Mouse (Mus musculus) cerebral cortex, adult 2 months (tissue): ENCODE measurements around the gene Gnb1l.

Source experiments
- WGBS: fragments of 180-500 bp; shearing (Covaris S2); methylation state at CpG from one replicate; pipeline ENCODE4 v1.1.7; 2018; 5-methylcytosine and 5-hydroxymethylcytosine counted together

Gnb1l gene

DNA sequence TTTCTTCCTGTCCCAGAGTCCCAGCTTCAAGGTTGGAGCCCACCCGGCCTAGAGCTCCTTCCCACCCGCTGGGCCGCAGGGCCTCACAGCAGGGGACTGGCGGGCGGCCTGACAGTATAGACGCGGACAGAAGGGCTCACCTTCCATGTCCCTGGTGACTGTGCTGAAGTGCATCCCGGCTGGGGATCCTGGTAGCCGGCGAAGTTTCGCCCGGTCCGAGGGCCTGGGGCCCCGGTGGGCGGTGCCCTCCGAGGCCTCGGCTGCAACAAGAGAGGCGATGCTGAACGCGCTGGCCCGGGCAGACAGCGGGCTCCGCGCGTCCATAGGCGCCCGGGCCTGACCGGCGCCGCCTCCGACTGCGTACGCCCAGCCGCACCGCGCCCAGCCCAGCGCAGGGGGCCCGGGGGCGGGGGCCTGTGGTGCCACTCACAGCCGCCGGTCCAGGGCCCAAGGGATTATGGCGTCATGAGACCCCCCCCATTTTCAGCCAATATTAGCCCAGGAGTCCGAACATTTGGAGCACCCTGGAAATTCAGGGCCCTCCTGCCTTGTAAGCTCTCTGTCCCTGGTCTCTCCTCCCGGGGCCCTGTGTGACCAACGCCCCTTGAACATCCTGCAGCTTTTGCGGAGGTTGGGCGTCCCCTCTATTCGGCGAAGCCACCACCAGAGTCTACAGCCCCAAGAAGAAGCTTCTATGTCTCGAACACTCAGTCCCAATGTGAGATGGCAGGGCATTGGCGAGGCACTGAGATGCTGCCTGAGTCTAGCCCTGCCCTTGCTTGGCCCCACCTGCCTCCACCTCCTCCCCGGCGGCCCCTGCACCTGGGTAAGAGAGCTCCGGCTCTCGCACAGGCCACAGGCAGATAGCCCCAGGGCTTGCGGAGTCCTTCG is 89.6 kb downstream of the Gnb1l start:
- 13% methylated on average over 57 of the region's 57 CpGs for WGBS

DNA sequence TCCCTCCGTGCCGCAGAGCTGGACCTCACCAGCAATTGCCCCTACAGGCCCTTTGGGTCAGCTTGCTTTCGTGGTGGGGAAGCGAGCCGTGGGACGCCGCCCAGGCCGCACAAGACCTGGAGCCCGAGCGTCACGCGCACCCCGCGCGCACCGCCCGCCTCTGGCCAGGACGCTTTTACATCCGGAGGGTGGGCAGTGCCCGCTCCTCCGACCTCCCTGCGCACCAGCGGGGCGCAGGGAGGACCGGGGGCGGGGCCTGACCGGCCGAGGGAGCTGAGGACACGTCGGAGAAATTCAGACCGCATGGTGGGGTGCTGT is 90.2 kb downstream of the Gnb1l start:
- 41% methylated on average over 31 of the region's 31 CpGs for WGBS

GRCm38 (mm10) chr16:18589080-18589621 is 90.6 kb downstream of the Gnb1l start:
- 76% methylated on average over 9 of the region's 9 CpGs for WGBS

- 15% methylated on average over 48 of the region's 48 CpGs for WGBS
Observed at GRCm38 (mm10) chr16:18589804-18590790, 91.6 kb downstream of the Gnb1l start, which contains the start of gene Tbx1. Tbx1 (minus strand) TSS chr16:18590671.

DNA sequence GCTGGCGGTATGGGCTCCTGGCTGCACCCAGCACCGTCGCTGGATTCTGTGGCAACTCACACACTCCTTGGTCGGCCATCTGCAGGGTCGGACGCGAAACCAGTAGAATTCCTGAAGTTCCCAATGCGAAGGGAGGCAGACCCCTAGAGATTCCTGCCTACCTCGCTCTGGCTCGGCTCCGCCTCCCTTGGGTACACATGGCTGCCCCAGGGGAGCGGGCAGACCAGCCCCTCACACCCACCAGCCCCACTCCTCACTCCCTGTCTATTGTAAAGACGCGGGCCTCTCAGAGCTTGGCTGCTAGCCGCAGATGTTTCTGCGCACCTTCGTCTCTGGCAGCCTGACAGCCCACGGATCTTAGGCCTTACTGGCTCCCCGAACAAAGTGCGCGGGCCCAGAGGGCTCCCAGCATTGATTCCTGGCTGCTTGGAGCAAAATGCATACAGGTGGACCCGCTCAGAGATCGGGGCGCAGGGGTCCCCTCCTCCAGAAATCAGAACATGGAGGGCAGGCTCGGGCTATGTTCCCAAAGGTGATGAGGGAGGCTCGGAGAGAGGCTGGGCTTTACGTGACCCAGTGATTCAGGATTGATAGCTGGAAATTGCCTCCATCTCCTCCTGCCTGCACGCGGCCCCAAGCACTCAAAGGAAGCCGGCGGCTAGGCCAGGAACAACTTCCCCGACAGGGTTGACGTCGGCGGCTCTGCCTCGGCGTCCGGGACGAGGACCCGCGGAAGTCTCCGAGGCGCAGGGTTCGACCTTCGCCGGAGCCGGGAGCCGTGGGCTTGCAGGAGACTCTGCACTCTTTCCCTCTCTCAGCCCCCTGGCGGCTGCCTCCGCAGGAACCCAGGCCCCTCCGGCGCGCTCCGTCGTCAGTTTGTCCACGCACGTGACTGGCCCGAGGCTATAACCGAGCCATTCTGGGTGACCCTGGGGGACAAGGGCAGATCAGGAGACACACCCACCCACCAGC is 92.8 kb downstream of the Gnb1l start:
- 9% methylated on average over 59 of the region's 59 CpGs for WGBS

DNA sequence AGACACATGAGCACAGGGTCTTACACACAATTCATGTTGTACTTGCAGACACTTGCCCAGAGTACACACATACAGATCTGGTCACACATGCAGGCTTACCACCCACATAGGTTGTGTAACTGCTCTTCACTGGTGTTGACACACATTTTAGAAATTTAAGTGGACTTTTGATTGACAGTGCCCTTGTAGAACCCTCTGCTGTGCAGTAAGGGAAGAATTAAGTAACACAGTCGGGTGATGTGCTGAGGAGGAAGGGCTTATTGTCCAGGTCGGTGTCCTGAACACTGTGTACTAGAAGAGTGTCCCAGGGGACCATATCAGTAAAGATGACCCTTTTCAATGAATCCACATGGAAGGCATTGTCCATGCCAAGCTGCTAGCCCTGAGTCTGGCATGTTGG is 95.4 kb downstream of the Gnb1l start:
- WGBS, result 82% methylated on average over 2 of the region's 2 CpGs

DNA sequence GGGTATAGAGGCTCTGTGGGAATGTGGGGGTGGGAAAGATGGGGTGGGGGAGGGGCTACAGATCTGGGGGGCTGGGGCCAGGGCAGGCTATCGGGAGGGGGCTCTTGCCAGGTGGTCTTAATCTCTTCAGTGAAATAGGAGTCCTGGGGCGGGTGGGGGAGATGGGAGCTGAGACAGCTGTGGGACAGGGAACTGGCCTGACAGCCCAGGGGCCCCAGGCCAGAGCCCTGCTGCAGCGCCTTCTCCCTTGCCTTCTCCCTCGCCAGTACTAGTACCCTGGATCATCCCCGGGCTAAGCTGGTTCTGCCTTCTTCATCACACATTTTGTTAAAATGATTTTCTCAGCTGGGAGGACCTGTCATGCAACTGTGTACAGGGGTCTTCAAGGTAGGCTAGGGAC is 97.7 kb downstream of the Gnb1l start:
- 64% methylated on average over 5 of the region's 5 CpGs for WGBS

DNA sequence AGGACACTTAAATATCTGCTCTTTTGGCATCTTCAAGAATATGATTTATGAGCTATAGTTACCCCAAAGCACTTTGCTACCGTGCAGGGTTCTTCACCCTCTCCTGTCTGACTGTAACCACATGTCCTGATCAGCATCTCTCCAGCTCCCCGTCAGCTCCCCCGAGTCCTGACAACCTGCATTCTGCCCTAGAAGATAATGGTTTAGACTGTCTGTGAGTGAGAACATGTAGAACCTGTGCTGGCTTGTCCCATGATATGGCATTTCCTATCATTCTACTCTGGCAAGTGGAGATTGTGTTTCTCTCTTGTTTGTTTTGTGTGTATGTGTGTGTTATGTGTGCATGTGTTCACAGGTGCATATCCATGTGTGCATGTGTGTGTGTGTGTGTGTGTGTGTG is 99.5 kb downstream of the Gnb1l start:
- WGBS, result 95% methylated on average over 3 of the region's 3 CpGs

GRCm38 (mm10) chr16:18601447-18601846 is 102.9 kb downstream of the Gnb1l start:
- 86% methylated on average over 7 of the region's 7 CpGs for WGBS

- 80% methylated on average over 8 of the region's 8 CpGs for whole genome bisulfite sequencing
Observed at GRCm38 (mm10) chr16:18604267-18604701, 105.8 kb downstream of the Gnb1l start.

- WGBS, result 92% methylated on average over 5 of the region's 5 CpGs
Observed at GRCm38 (mm10) chr16:18605705-18606104, 107.2 kb downstream of the Gnb1l start.

- 36% methylated on average over 11 of the region's 11 CpGs for WGBS
Observed at GRCm38 (mm10) chr16:18608226-18608625, 109.7 kb downstream of the Gnb1l start.

DNA sequence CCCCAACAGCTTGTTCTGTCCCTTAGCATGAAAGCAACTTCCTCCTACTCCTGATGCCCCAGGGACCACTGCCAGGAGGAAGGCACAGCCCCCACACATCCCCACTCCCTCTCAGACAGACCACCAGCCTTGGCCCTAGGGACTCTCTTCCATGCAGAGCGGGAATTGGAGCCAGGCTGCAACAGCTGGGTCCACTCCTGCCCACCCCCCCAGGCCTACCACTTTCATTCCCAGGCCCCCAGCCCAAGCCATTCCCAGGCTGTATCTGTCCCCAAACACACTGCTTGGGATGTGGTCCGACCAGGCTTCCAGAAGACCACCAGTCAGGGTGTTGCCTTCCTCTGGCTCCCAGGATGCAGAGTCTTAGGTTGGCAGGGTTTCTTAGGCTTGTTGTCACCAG is 110.6 kb downstream of the Gnb1l start:
- 93% methylated on average over 2 of the region's 2 CpGs for WGBS

GRCm38 (mm10) chr16:18611752-18612151 is 113.2 kb downstream of the Gnb1l start:
- WGBS, result 92% methylated on average over 13 of the region's 13 CpGs

DNA sequence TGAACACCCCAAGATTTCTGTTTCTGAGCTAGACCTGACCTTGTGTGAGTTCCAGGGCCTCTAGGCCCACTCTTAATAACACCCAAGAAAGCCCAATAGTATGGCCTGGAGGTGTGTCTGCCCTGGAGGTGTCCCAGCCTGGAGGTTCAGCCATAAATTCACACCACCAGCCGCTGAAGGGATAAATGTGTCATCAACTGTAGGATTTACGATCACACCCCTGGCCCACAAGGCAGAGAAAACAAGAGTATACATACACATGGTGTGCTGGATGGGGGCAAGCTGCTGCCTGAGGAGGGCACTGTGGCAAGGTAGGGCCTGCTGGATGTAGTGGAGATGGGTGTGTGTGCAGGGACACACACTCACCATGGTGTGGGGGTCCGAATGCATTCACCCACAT is 114.8 kb downstream of the Gnb1l start:
- whole genome bisulfite sequencing, result 91% methylated on average over 3 of the region's 3 CpGs
